Mouse (Mus musculus) spleen, postnatal 10 days (tissue): ENCODE data around the gene Ddx4.
"Not testable (repeated sequence)": the region's sequence is repeated elsewhere in the genome, so short reads cannot be mapped to it uniquely, and the experiment has no call there.

Experiments used
- DNase-seq, 2 experiments: peaks; one replicate each; pipeline ENCODE4 v3.0.0; 2021 to 2022; ENCODE audit warnings: low spot score in 2 of 2

Ddx4 gene

GRCm38 (mm10) chr13:112636498-112636897, 15.8 kb downstream of the Ddx4 start:
- no peak for DNase-seq

- DNase-seq = no peak
Measured at GRCm38 (mm10) chr13:112635174-112635837, 17.0 kb downstream of the Ddx4 start.

DNA sequence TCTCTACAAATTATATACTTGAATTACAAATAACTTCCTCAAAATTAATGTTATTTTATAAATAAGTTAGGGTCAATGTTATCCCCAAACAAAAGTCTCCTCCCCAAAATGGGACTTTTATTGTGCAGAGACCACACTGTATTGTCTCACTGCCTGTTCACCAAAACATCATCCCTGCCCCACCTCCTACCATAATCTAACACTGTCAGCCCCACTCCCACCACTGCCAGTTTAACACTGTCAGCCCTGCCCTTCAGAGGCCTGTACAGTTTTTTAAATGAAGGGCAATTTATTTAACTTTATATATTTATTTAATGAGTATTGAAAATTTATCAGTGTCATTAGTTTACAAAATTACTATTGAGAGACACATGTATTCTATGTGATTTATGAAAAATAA, 26.7 kb downstream of the Ddx4 start:
- no peak for DNase-seq

- DNase-seq = no peak
Measured at GRCm38 (mm10) chr13:112624622-112625021, 27.7 kb downstream of the Ddx4 start.

- no peak for DNase-seq
Measured at GRCm38 (mm10) chr13:112623656-112624055, 28.6 kb downstream of the Ddx4 start.

GRCm38 (mm10) chr13:112621592-112621991, 30.7 kb downstream of the Ddx4 start:
- DNase-seq = no peak

DNA sequence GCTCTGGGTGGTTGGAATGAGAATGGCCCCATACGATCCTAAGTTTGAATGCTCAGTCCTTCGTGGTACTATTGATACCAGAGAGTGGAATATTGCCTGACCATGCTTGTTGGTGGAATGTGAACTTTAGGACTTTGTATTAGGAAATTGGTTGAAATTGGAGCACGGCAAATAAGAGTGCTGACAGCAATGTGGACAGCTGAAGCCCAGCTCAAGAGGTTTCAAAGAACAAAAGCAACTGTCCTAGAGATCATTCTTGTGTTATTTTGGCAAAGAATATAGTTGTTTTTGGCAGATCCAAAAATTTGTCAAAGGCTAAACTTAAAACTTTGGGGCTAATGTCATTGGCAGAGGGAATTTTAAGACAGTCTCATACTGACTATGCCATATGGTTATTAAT, 43.7 kb downstream of the Ddx4 start:
- DNase-seq = no peak

DNA sequence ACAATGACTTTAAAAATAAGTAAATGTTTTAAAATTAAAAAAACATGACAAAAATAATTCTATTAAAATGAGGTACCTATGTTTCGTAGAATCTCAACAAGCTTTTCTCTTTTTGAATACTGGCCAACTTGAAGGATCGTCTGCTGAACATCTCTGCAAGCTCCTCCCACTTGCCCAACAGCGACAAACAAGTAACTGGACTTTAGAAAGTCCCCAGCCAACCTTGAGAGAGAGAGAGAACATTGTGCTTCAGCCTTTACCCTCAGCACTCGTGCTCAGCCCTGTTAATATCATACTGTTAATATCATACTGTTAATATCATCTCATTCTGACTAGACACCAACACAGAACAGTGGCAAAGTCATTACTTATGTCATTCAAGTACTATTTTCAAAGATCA, 47.9 kb downstream of the Ddx4 start:
- no peak for DNase-seq

GRCm38 (mm10) chr13:112603839-112604238, 48.4 kb downstream of the Ddx4 start:
- DNase-seq = no peak

- no peak for DNase-seq
Measured at GRCm38 (mm10) chr13:112602607-112603006, 49.7 kb downstream of the Ddx4 start.

DNA sequence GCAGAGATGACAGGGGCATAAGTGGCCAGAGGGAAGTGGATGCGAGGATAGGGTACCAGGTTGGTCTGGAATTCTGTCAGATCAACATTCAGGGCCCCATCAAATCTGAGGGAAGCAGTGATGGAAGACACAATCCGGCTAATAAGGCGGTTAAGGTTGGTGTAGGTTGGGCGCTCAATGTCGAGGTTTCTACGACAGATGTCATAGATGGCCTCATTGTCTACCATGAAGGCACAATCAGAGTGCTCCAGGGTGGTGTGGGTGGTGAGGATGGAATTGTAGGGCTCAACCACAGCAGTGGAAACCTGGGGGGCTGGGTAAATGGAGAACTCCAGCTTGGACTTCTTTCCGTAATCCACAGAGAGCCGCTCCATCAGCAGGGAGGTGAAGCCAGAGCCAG, 58.0 kb downstream of the Ddx4 start, which contains the start of gene Il31ra:
Gene Il31ra (minus strand): TSS at position 101 of the 400 bp plus-strand sequence.
- not testable (repeated sequence) for DNase-seq

GRCm38 (mm10) chr13:112590254-112590653, 62.0 kb downstream of the Ddx4 start:
- DNase-seq = no peak

- DNase-seq = no peak
Measured at GRCm38 (mm10) chr13:112589625-112590024, 62.6 kb downstream of the Ddx4 start.

DNA sequence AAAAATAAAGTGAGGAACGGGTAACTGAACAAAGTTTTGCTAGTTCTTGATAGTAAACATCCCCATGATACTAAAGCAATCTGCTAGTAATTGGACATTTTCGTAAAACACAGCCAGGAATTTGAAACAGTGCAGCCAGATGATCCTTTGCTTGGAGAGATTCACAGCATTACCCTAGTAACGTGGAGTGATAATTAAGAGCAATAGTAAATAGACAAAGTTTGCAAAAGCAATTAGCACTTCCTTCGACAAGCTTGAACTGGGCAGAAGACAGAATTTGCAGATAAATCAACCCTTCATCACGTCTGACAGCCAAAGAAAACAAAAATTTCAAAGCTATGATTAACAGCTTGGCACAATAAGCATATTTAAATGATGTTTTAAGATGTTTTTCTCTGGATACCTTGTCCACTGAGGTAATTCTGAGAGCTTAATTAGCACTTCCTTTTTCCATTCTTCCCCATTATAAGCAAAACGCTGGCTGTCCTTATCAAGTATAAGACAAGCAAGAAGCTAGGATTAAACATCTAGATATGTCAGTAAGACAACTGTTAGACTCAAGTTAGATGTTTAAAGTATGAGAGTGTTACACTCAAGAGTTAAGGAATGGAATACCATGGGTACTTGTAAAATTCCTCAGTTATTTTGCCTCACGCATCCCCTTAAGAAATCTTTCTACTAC, 67.6 kb downstream of the Ddx4 start:
- no peak for DNase-seq

DNA sequence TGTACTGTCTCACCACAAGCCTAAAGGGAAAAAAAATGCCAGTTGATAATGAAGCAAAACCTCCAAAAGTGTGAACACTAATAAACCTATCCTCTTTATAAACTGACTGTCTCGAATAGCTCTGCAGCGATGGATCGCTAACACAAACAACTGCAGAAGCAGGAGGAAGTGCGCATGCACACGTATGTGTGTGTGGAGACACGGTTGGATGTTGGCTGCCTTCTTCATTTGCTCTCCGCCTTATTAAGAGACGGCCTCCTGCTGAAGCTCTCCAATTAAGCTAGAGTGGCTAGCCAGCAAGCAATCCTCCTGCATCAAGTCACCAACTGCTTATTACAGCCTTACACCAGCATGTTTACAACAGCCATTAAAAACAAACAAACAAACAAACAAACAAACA, 70.0 kb downstream of the Ddx4 start:
- DNase-seq = no peak

DNA sequence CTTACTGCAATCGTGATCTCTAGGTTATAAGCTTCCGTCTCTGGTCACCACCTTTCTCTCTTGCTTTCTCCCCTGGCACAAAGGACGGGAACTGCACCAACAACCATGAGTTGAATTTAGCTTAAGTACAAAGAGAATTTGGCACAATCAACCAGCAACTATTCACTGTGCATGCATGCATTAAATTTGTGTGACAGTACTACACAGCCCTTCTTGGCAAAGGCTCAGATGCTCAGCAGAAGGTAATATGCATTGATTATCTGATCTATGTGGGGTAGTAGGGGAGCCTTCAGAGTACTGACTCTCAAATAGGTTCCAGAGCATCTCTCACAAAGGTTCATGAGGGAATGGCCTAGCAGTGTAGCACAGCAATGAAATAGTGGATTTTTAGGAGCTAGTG, 70.5 kb downstream of the Ddx4 start:
- no peak for DNase-seq

DNA sequence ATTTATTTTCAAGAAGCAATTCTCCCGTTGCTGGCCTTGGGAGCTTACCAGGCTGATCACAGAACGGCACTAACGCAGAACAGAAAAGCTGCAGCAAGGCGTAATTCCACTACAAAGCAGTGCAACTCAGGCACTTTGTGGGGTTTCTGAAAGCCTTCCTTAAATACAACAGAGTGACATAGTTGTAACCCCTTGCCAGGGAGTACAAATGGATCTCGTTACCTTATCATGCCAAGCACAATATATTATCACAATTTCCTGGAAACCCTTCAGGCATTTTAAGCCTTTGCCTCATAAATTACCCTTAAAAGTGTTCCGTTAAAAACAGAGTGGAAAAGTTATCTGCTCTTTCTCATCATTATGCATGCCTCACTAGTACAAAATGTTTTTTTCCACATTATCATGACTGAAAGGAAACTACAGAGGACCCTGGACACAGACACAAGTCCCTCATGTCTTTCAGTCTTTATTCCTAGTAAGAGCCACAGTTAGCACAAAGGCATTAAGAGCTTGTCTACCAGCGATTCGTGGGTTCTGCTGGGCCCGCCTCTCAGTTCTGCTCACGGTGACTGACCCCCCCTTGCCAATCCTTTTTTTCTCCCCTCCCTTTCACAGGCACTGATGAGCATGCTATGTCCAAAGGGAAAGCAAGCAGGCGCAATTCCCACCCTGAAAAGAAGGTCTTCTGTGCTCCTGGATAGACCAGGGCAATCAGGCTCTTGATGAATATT, 71.5 kb downstream of the Ddx4 start:
- DNase-seq = no peak

DNA sequence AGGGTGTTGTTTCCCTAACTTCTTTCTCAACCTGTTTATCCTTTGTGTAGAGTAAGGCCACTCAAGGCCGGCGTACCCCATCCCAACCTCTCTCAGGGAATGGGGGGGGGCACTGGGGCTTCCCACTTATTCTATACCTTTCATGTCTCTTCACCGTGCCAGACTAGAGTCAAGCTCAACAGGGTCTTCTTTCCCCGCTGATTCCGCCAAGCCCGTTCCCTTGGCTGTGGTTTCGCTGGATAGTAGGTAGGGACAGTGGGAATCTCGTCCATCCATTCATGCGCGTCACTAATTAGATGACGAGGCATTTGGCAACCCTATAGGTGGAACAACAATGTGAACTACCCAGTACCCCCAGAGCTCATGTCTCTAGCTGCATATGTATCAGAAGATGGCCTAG, 74.2 kb downstream of the Ddx4 start:
- peak; percentile 96 to 100 for DNase-seq

DNA sequence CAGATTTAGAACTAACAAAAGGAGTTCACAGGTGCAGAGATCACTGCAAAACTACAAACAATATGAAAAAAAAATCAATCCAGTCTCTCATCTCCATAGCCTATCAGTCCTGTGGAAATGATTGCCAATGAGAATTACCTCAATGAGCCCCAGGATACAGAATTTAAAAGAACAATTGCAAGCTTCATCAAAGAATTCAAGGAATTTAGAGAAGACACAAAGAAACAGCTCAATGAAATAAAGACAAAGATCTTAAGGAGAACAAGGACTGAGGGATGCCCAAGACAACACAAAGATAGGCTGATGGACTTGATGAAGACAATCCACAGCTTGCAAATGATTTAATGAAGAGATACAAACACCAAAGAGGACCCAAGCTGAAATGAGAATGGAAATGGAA, 78.5 kb downstream of the Ddx4 start:
- DNase-seq = no peak

GRCm38 (mm10) chr13:112570768-112571167, 81.5 kb downstream of the Ddx4 start:
- DNase-seq = no peak

DNA sequence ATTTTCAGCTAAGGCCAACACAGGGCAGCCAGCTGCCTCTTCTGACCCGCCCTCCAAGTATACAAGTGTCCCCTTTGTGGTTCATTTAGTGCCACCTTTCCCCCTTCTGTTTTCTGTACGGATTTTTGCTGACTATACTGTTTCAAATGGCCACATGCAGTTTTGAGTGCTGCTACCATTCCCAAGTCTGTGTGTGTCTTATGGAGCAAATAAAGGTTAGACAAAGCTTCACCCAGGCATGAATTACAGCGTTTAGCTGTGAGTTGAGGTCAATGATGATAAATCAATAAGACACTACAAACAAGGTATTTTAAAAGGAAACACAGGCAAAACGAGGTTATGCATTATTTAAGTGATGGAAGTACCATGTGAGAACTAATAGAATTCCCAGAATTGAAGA, 82.7 kb downstream of the Ddx4 start:
- no peak for DNase-seq

GRCm38 (mm10) chr13:112560554-112561138, 91.6 kb downstream of the Ddx4 start:
- no peak for DNase-seq
